Mouse (Mus musculus) cerebellum, adult 11-12 months (tissue): ENCODE results near the gene Adam20.
"Not testable (repeated sequence)": the region's sequence is repeated elsewhere in the genome, so short reads cannot be mapped to it uniquely, and the experiment has no call there.

Experiments used
- DNase-seq: peaks from one replicate; pipeline ENCODE4 v3.0.0; 2022

The Adam20 gene

GRCm38 (mm10) chr8:40792973-40793372, at the start of gene Adam20:
TSS of gene Adam20 (plus strand) at chr8:40793273.
- DNase-seq, result not testable (repeated sequence)

GRCm38 (mm10) chr8:40751908-40752307, 41.2 kb upstream of the Adam20 start, which contains the start of gene Adam25:
TSS of gene Adam25 (plus strand) at chr8:40752208.
- DNase-seq, result not testable (repeated sequence)

- no peak for DNase-seq
Observed at GRCm38 (mm10) chr8:40783320-40783719, 9.8 kb upstream of the Adam20 start.

GRCm38 (mm10) chr8:40803379-40804079, 10.5 kb downstream of the Adam20 start:
- no peak for DNase-seq
